1 mouse cellular context compared by ENCODE assay signal in the genomic region with DNA sequence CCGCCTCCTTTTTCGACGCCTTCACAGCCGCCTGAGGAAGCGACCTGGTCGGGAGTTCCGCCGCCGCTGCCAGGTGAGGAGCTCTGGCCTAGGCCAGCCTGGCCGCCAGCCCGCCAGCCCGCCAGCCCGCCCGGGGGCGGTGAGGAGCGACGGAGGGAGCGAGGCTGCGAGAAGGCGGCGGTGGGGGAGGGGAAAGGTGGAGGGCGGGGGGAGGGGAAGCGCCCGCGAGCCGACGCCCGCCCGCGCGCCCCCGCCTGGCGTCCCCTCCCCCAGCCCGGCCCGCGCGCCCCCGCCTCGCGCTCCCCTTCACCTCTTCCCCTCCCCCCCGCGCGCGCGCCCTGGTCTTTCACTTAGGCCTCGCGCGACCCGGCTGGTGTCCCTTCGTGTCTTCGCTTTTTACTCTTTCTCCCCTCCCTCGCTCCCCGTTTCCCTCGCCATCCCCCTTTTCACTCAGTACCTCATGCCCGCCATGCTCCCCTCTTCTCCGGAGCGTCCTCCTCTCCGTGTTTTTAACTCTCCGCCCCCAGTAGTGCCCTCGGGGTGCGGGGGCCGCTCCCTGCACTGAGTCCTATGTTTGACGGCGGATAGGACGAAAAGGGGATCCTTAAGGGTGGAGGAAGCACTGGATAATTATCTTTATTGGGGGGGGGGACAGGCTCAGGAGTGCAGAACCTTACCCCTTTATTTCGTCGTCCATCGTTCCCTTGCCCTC.
TF ChIP-seq lines count a peak whose summit lies in the region.

No protein-coding gene starts in this region.

TF ChIP-seq in MEL, 35 proteins besides CTCF, POLR2A, EP300 and RAD21 (continued from another document):
- TF ChIP-seq CHD2 (IDR thresholded peaks at IDR 0.05; ENCODE audit: low read length) (peak; percentile 35; the same call in 1 of the 2 replicates), MAZ (IDR thresholded peaks at IDR 0.05; ENCODE audit: low read depth, low read length) (0 out of 2 replicates have a peak, but pooled peaks have one; percentile 50), ELF1 (IDR thresholded peaks at IDR 0.05; ENCODE audit: low read depth, low read length) (0 out of 2 replicates have a peak, but pooled peaks have one; percentile 6)
